In genomic region chr1:167411991-167412715, GRCm38 (mm10) we compare ENCODE assay signal across 1 mouse cellular context.
TF ChIP-seq lines count a peak whose summit lies in the region.

No protein-coding gene starts in this region.

TF ChIP-seq in CH12.LX, 34 proteins besides CTCF, POLR2A, EP300 and RAD21 (continued from another document):
- TF ChIP-seq USF2 (conservative IDR thresholded peaks at IDR 0.05; ENCODE audit: low read depth, low read length) (no peak), MEF2A (IDR thresholded peaks at IDR 0.05; ENCODE audit: borderline replicate concordance, low read depth, low read length) (no peak), POLR2AphosphoS2 (IDR thresholded peaks at IDR 0.05; ENCODE audit: low read depth, low read length) (no peak), ZKSCAN1 (IDR thresholded peaks at IDR 0.05; ENCODE audit: borderline replicate concordance, low read depth, low read length) (no peak), CHD1 (IDR thresholded peaks at IDR 0.05; ENCODE audit: low read depth, low read length) (no peak), ELF1 (IDR thresholded peaks at IDR 0.05; ENCODE audit: low read depth, low read length) (no peak), RCOR1 (conservative IDR thresholded peaks at IDR 0.05; ENCODE audit: low read depth, low read length) (no peak), IRF4 (IDR thresholded peaks at IDR 0.05; ENCODE audit: low read depth, low read length) (no peak), NRF1 (IDR thresholded peaks at IDR 0.05; ENCODE audit: low read depth, low read length) (no peak), ZC3H11A (IDR thresholded peaks at IDR 0.05; ENCODE audit: low read depth, low read length) (no peak)
